Mouse (Mus musculus): ENCODE results near the gene Lrpprc. TPM values are rescaled to one million over a fixed set of nuclear protein-coding genes. Genes with fewer than 3 reads are reported as not detected.
A peak's percentile ranks its signal among the peaks of the same experiment; 100 is the strongest.

Lrpprc gene
- 54.4 and 68.1 TPM in 2 replicates for total RNA-seq (2012; rRNA removed)
- 65.9 and 73.1 TPM in 2 replicates for total RNA-seq (2014; rRNA removed)
- polyA plus RNA-seq (2012; ENCODE audit: insufficient read length, low read depth), result 61.4 and 73.8 TPM in 2 replicates

GRCm38 (mm10) chr17:84790447-84791098 lies at the start of gene Lrpprc:
Gene Lrpprc, minus strand, starts transcription at chr17:84790789.
- H3K27ac ChIP-seq (ENCODE audit: insufficient read depth, low read depth), result peak within 1 kb of the TSS; percentile 28; the same call in 1 of the 2 replicates
- peak within 1 kb of the TSS; percentile 79 for H3K9ac ChIP-seq (ENCODE audit: insufficient read depth, low read depth)
- H3K4me2 ChIP-seq (ENCODE audit: insufficient read depth, low read depth, poor library complexity, severe bottlenecking), result peak within 1 kb of the TSS; percentile 92
- in situ Hi-C loops (cut with MboI; ENCODE audit: low pct_ligation_motif_present, low pct_unique_long_range_greater_than_20kb, low sequenced_read_pairs) (no loop called here), dilution Hi-C loops (cut with MboI; ENCODE audit: extremely low pct_ligation_motif_present, extremely low pct_unique_long_range_greater_than_20kb, low sequenced_read_pairs) (no loop called here)
- peak within 1 kb of the TSS; percentile 85 to 99 (median 92) for H3K4me3 ChIP-seq (replicated peaks in 1 of 3; ENCODE audit: low read depth in 2 of 3, low read length in 2 of 3, poor library complexity in 1 of 3)
- peaks cover 47% of the 10 kb centered on the region for H3K79me2 ChIP-seq (replicated peaks; ENCODE audit: control insufficient read depth, extremely low read depth, insufficient read depth, poor library complexity, severe bottlenecking)
- no peak for TF ChIP-seq UBTF (IDR thresholded peaks at IDR 0.05; ENCODE audit: low read depth, low read length)
- TF ChIP-seq SIN3A (IDR thresholded peaks at IDR 0.05; ENCODE audit: low read length), result peak; percentile 98
- TF ChIP-seq CTCF (conservative IDR thresholded peaks at IDR 0.05 in 1 of 2, IDR thresholded peaks at IDR 0.05 in 1 of 2; ENCODE audit: low read depth in 2 of 2, low read length in 2 of 2), result no peak
- TF ChIP-seq ETS1 (conservative IDR thresholded peaks at IDR 0.05; ENCODE audit: low read depth, low read length), result peak; percentile 39; the same call in 1 of the 2 replicates
- no peak for TF ChIP-seq JUND (conservative IDR thresholded peaks at IDR 0.05; ENCODE audit: low read depth, low read length)
- no peak for TF ChIP-seq RAD21 (IDR thresholded peaks at IDR 0.05; ENCODE audit: low read depth, low read length)
- TF ChIP-seq POLR2AphosphoS2 (IDR thresholded peaks at IDR 0.05; ENCODE audit: low read depth, low read length), result peak; percentile 37; the same call in 1 of the 2 replicates
- TF ChIP-seq MAX (IDR thresholded peaks at IDR 0.05; ENCODE audit: low read length), result peak; percentile 88
- TF ChIP-seq ZKSCAN1 (IDR thresholded peaks at IDR 0.05; ENCODE audit: borderline replicate concordance, low read depth, low read length), result no peak
- peak; percentile 89; the same call in 1 of the 2 replicates for TF ChIP-seq KAT2A (IDR thresholded peaks at IDR 0.05; ENCODE audit: insufficient replicate concordance, low read length)
- TF ChIP-seq EP300 (IDR thresholded peaks at IDR 0.05; ENCODE audit: low read length), result no peak
- TF ChIP-seq NELFE (IDR thresholded peaks at IDR 0.05; ENCODE audit: low read depth, low read length), result peak; percentile 63
- 0 out of 2 replicates have a peak, but pooled peaks have one; percentile 69 for TF ChIP-seq MYC (IDR thresholded peaks at IDR 0.05; ENCODE audit: low read depth, low read length)
- peak; percentile 61; the same call in 1 of the 2 replicates for TF ChIP-seq TBP (conservative IDR thresholded peaks at IDR 0.05; ENCODE audit: low read depth, low read length)
- peak; percentile 98 for TF ChIP-seq MXI1 (IDR thresholded peaks at IDR 0.05; ENCODE audit: low read depth, low read length)
- peak; percentile 75 for TF ChIP-seq POLR2A (IDR thresholded peaks at IDR 0.05; ENCODE audit: low read depth, low read length)
- TF ChIP-seq USF1 (IDR thresholded peaks at IDR 0.05; ENCODE audit: low read depth, low read length), result peak; percentile 89
- TF ChIP-seq BHLHE40 (IDR thresholded peaks at IDR 0.05; ENCODE audit: low read depth, low read length), result peak; percentile 86
- no peak for TF ChIP-seq MAZ (IDR thresholded peaks at IDR 0.05; ENCODE audit: low read depth, low read length)
- 0 out of 2 replicates have a peak, but pooled peaks have one; percentile 55 for TF ChIP-seq ZMIZ1 (IDR thresholded peaks at IDR 0.05; ENCODE audit: low read depth, low read length)
- peak; percentile 92 for TF ChIP-seq HCFC1 (IDR thresholded peaks at IDR 0.05; ENCODE audit: low read depth, low read length)
- no peak for TF ChIP-seq MAFK (IDR thresholded peaks at IDR 0.05; ENCODE audit: insufficient replicate concordance, low read length)
- TF ChIP-seq SMC3 (IDR thresholded peaks at IDR 0.05; ENCODE audit: low read depth, low read length), result no peak
- TF ChIP-seq TCF12 (IDR thresholded peaks at IDR 0.05; ENCODE audit: low read depth, low read length), result peak; percentile 100
- peak; percentile 78 for TF ChIP-seq NRF1 (IDR thresholded peaks at IDR 0.05; ENCODE audit: low read depth, low read length)
- no peak for TF ChIP-seq JUN (IDR thresholded peaks at IDR 0.05; ENCODE audit: insufficient read depth, low read depth, low read length)
- TF ChIP-seq PAX5 (IDR thresholded peaks at IDR 0.05; ENCODE audit: low read length), result no peak
- TF ChIP-seq E2F4 (IDR thresholded peaks at IDR 0.05; ENCODE audit: insufficient replicate concordance, low read depth, low read length), result no peak
- TF ChIP-seq USF2 (conservative IDR thresholded peaks at IDR 0.05; ENCODE audit: low read depth, low read length), result peak; percentile 85
- TF ChIP-seq CHD2 (IDR thresholded peaks at IDR 0.05; ENCODE audit: low read length), result peak; percentile 42; the same call in 1 of the 2 replicates
- peak; percentile 99 for TF ChIP-seq CHD1 (IDR thresholded peaks at IDR 0.05; ENCODE audit: low read depth, low read length)
- 0 out of 2 replicates have a peak, but pooled peaks have one; percentile 19 for TF ChIP-seq MEF2A (IDR thresholded peaks at IDR 0.05; ENCODE audit: borderline replicate concordance, low read depth, low read length)
- TF ChIP-seq IRF4 (IDR thresholded peaks at IDR 0.05; ENCODE audit: low read depth, low read length), result peak; percentile 49
- TF ChIP-seq GABPA (IDR thresholded peaks at IDR 0.05; ENCODE audit: insufficient replicate concordance, low read depth, low read length), result peak; percentile 54; the same call in 1 of the 2 replicates
- no peak for TF ChIP-seq ZC3H11A (IDR thresholded peaks at IDR 0.05; ENCODE audit: low read depth, low read length)
- no peak for TF ChIP-seq RCOR1 (conservative IDR thresholded peaks at IDR 0.05; ENCODE audit: low read depth, low read length)
- TF ChIP-seq ZNF384 (IDR thresholded peaks at IDR 0.05; ENCODE audit: low read depth, low read length), result no peak
- TF ChIP-seq ELF1 (IDR thresholded peaks at IDR 0.05; ENCODE audit: low read depth, low read length), result peak; percentile 45; the same call in 1 of the 2 replicates
- DNase-seq (ENCODE audit: extremely low read depth), result peak; percentile 92
- peaks cover 17 to 43% of the 10 kb centered on the region in 2 experiments for H3K36me3 ChIP-seq (replicated peaks in 1 of 2; ENCODE audit: control insufficient read depth in 1 of 2, insufficient read depth in 1 of 2, low read length in 1 of 2)
- H3K4me1 ChIP-seq (ENCODE audit: control insufficient read depth in 1 of 2, insufficient read depth in 2 of 2), result peaks cover 9 to 35% of the 10 kb centered on the region in 2 experiments
- no peaks in the 10 kb centered on the region for H3K9me3 ChIP-seq (replicated peaks; ENCODE audit: low read length)
- H3K27me3 ChIP-seq (replicated peaks), result no peaks in the 10 kb centered on the region

Measured in CH12.LX (cell line).